Mouse (Mus musculus) heart, embryonic 12.5 days (tissue): ENCODE data around the gene Banp. TPM values are rescaled to one million over a fixed set of nuclear protein-coding genes. Genes with fewer than 3 reads are reported as not detected.

Experiments
- ATAC-seq: fragments of 200-750 bp; cut with Nextera tagmentation; 2 replicates; pipeline ENCODE4 v1.8.0; 2017; ENCODE audit warnings: moderate TSS enrichment, moderate library complexity; ENCODE audit not compliant: insufficient number of reproducible peaks, low FRiP score
- H3K27ac ChIP-seq: fragments of 300-500 bp; sonication (generic); 2 replicates; pipeline ENCODE4 v1.5.1; 2016; ENCODE audit warnings: mild to moderate bottlenecking, moderate library complexity; ENCODE audit not compliant: poor library complexity, severe bottlenecking
- H3K27me3 ChIP-seq: fragments of 300-500 bp; sonication (generic); replicated peaks from 2 replicates; pipeline ENCODE4 v1.6.1; 2016; ENCODE audit warnings: mild to moderate bottlenecking, moderate library complexity
- H3K36me3 ChIP-seq: fragments of 300-500 bp; sonication (generic); 2 replicates; pipeline ENCODE4 v1.6.1; 2016; ENCODE audit warnings: mild to moderate bottlenecking, moderate library complexity
- H3K4me1 ChIP-seq: fragments of 300-500 bp; sonication (generic); replicated peaks from 2 replicates; pipeline ENCODE4 v1.6.1; 2016; ENCODE audit warnings: mild to moderate bottlenecking
- H3K4me2 ChIP-seq: fragments of 300-500 bp; sonication (generic); 2 replicates; pipeline ENCODE4 v1.6.1; 2016; ENCODE audit warnings: mild to moderate bottlenecking, moderate library complexity
- H3K4me3 ChIP-seq: fragments of 300-500 bp; sonication (generic); 2 replicates; pipeline ENCODE4 v1.5.1; 2016; ENCODE audit warnings: mild to moderate bottlenecking
- H3K9ac ChIP-seq: fragments of 300-500 bp; sonication (generic); 2 replicates; pipeline ENCODE4 v1.6.1; 2016; ENCODE audit warnings: mild to moderate bottlenecking, moderate library complexity
- H3K9me3 ChIP-seq: fragments of 300-500 bp; sonication (generic); replicated peaks from 2 replicates; pipeline ENCODE4 v1.6.1; 2016; ENCODE audit warnings: mild to moderate bottlenecking, moderate library complexity
- WGBS: fragments of 180-500 bp; shearing (Covaris S2); methylation state at CpG from one replicate; pipeline ENCODE4 v1.1.7; 2016; 5-methylcytosine and 5-hydroxymethylcytosine counted together
- polyA plus RNA-seq: library from polyadenylated mRNA; unstranded; fragments of >200 nt; fragmentation: Nextera tagmentation; extraction: Ambion mirVana; gene quantifications from 2 replicates; pipeline ENCODE4 v1.2.1, GENCODE M21; 2016

The Banp gene
- polyA plus RNA-seq, 1 experiment from 2014 or later, result 31.8 TPM

DNA sequence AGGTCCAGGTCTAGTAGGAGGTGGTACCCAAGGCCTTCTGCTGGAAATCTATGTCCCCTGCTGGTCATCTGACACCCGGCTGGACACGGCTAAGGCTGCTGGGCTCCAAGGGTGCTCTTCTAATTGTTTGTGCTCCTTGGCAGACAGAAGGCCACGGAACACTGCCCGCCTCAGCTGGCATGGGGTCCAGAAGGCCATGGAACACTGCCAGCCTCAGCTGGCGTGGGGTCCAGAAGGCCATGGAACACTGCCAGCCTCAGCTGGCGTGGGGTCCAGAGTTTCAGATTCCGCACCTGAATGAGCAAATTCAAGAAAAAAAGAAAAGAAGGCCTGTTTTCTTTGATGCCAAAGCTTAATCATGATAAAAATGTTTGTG, 32.0 kb downstream of the Banp start:
- Histone ChIP-seq H3K27me3 (no peaks in the 10 kb centered on the region), H3K9me3 (no peaks in the 10 kb centered on the region; the same call in 1 of the 2 replicates), H3K9ac (no peak overlapping the region), H3K4me1 (peaks cover 9% of the 10 kb centered on the region), H3K4me2 (no peak overlapping the region), H3K4me3 (no peak overlapping the region), H3K36me3 (peaks cover 80% of the 10 kb centered on the region), H3K27ac (no peak overlapping the region)
- ATAC-seq, result no peak
- 90% methylated on average over 7 of the region's 7 CpGs for WGBS

DNA sequence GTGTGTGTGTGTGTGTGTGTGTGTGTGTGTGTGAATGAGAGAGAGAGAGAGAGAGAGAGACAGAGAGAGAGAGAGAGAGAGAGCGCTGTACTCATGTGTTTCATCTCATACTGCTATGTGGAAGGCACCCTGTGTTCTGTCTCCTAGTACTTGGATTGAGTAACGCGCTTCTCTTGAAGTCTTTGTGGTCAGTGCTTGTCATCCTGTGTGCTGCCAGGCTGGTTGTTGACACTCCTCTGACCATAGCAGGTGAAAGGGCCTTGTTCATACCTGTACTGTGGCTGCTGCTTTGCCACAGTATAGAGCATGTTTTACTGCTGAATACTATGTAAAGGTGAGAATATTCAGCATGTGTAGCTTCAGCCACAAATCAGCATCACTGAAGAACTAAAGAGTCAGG, 36.1 kb downstream of the Banp start:
- Histone ChIP-seq H3K9me3 (no peaks in the 10 kb centered on the region; the same call in 1 of the 2 replicates), H3K4me3 (no peak overlapping the region), H3K4me1 (peaks cover 6% of the 10 kb centered on the region), H3K4me2 (no peak overlapping the region), H3K27me3 (no peaks in the 10 kb centered on the region), H3K9ac (no peak overlapping the region), H3K27ac (no peak overlapping the region), H3K36me3 (peaks cover 92% of the 10 kb centered on the region)
- ATAC-seq, result no peak
- WGBS, result 96% methylated on average over 3 of the region's 3 CpGs

DNA sequence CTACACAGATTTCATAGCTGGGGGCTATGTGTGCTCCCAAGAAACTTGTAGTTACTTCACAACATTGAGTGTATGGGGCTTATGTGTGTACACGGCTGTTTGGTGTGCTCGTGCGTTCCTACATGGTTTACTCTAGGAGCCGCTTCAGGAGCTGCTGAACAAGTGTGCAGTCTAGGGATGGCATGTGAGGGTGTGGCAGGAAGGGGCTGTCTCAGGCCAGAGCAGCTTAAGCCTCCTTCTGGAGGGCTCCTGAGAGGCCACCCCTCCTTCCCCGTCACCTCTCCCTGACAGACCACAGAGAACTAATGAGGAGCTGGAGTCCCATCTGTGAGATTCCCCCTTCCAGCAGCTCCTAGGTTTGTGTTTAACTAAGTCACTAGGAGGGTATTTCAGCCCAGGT, 38.3 kb downstream of the Banp start:
- no peaks in the 10 kb centered on the region; the same call in 1 of the 2 replicates for H3K9me3 ChIP-seq
- H3K27ac ChIP-seq, result no peak overlapping the region
- H3K36me3 ChIP-seq, result peaks cover 92% of the 10 kb centered on the region
- no peak overlapping the region for H3K9ac ChIP-seq
- H3K4me1 ChIP-seq, result no peaks in the 10 kb centered on the region; the same call in 1 of the 2 replicates
- H3K27me3 ChIP-seq, result no peaks in the 10 kb centered on the region
- H3K4me3 ChIP-seq, result no peak overlapping the region
- no peak overlapping the region for H3K4me2 ChIP-seq
- 92% methylated on average over 5 of the region's 5 CpGs for WGBS
- ATAC-seq, result no peak

DNA sequence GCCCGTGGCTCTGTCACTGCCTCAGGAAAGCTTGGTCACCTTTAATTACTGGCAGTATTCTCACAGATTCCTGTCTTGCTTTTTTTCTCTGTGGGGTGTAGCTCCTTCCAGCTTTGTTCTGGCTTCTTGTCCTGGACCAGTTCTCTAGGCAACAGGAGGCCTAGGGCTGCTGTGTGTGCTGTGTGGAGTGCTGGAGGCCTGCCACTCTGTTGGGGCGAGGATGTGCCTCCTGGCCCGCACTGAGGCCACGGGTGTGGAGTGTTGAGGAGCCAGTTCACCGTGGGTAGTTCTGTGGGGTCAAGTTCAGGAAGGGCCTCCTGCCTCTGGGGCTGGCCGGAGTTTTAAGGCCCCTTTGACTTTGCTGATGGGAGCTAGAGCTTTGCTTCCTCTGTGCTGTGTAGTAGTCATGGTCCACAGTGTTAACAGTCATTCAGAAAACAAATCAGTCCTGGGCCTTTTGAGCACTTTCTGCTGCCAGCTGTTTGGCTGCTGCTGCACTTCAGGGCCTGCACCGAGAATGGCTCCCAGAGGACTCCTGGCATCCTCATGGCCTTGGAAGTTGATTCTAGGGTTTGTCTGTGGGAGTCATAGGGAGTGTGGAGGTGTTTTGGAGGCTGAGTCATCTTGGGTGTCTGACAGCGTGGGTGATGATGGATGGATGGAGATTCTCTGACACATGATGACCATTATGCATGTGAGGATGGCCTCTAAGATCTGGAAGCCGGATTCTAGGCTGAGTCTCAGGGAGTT, 41.1 kb downstream of the Banp start:
- H3K4me1 ChIP-seq, result peaks cover 12% of the 10 kb centered on the region
- H3K27ac ChIP-seq, result no peak overlapping the region
- WGBS, result 78% methylated on average over 9 of the region's 9 CpGs
- no peak overlapping the region for H3K4me3 ChIP-seq
- no peaks in the 10 kb centered on the region for H3K27me3 ChIP-seq
- H3K9me3 ChIP-seq, result no peaks in the 10 kb centered on the region; the same call in 1 of the 2 replicates
- no peak for ATAC-seq
- H3K9ac ChIP-seq, result no peak overlapping the region
- H3K4me2 ChIP-seq, result no peak overlapping the region
- H3K36me3 ChIP-seq, result peaks cover 89% of the 10 kb centered on the region

DNA sequence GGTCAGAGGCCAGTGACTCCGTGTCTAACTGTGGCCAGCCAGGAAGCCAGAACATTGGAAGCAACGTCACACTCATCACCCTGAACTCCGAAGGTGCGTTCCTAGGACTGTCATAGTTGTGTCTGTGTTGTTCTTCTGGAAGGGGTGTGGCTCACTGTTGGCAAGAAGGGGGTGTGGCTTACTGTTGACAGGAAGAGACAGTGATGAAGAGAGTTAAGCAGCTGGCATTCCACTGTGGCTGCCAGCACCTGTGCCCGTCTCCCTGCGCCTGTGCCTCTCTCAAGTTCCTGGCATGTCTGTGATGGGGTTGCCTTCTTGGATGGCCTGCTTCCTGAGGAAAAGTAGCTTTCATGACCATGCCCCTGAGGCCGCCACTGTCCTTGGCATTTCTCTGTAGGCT, 42.1 kb downstream of the Banp start:
- ATAC-seq, result no peak; the same call in 1 of the 2 replicates
- H3K9me3 ChIP-seq, result no peaks in the 10 kb centered on the region
- H3K27me3 ChIP-seq, result no peaks in the 10 kb centered on the region
- H3K4me3 ChIP-seq, result no peak overlapping the region
- peaks cover 12% of the 10 kb centered on the region for H3K4me1 ChIP-seq
- H3K4me2 ChIP-seq, result no peak overlapping the region
- H3K36me3 ChIP-seq, result peaks cover 81% of the 10 kb centered on the region
- WGBS, result 85% methylated on average over 7 of the region's 7 CpGs
- no peak overlapping the region for H3K27ac ChIP-seq
- no peak overlapping the region for H3K9ac ChIP-seq

DNA sequence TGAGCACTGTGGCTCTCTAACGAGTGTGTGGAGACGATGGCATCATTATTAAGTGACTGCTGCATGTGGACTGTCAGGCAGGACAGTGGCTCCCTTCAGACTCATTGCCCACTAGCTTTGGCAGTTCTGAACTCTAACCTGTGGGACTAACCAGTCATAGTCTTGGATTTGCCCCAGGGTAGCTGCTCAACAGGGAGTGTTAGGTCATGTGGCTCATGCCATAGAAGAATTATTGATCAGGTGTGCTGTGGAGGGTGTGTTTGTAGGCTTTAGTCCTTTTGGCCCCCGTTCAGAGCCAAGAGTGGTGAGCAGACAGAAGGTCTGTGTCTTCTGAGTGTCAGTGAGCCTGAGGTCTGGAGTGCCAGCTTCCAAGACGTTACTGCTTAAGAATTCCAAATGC, 43.4 kb downstream of the Banp start:
- Histone ChIP-seq H3K4me1 (peaks cover 12% of the 10 kb centered on the region), H3K27ac (no peak overlapping the region), H3K36me3 (peaks cover 81% of the 10 kb centered on the region), H3K9me3 (no peaks in the 10 kb centered on the region), H3K27me3 (no peaks in the 10 kb centered on the region), H3K4me2 (no peak overlapping the region), H3K4me3 (no peak overlapping the region), H3K9ac (no peak overlapping the region)
- ATAC-seq, result no peak
- WGBS, result 85% methylated on average over 4 of the region's 4 CpGs

DNA sequence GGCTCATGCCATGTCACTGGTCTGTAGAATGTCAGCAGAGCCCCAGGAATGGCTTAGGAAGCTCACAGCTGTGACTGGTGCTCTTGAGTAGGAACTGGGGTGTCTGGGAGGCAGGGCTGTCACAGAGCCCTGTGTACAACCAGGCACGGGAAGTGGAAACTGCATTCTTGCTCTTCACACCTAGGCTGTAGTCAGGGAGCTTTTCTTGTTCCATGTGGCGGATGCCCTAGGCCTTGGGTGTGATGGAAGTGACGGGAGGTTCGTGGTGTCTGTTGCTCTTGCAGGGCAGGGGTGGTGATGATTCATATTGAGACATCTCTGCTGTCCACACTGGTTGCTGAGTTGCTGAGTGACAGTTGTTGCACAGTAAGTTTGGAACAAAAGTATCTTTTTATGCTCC, 45.6 kb downstream of the Banp start:
- 42% methylated on average over 4 of the region's 4 CpGs for WGBS
- H3K27ac ChIP-seq, result peak overlapping the region; percentile 34; the same call in 1 of the 2 replicates
- H3K9me3 ChIP-seq, result no peaks in the 10 kb centered on the region
- peaks cover 12% of the 10 kb centered on the region for H3K4me1 ChIP-seq
- no peak for ATAC-seq
- H3K9ac ChIP-seq, result no peak overlapping the region
- peaks cover 81% of the 10 kb centered on the region for H3K36me3 ChIP-seq
- no peaks in the 10 kb centered on the region for H3K27me3 ChIP-seq
- no peak overlapping the region for H3K4me3 ChIP-seq
- no peak overlapping the region for H3K4me2 ChIP-seq

DNA sequence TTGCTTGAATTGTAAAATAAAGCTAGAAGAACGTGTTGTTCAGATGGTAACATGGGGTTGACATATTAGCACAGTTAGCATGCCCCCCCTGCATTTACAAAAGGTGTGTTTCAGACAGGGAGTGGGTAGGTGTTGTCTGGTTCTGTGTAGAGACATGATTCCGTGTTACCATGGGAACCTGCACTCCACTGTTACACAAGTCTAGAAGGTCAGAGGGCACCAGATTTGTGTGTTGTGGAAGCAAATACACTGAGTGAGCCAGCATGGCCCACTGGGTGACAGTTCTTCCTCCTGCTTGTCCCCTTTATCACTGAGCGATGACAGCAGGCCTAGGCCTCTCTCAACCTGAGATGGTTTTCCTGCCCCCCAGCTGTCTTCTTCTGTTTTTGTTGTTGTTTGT, 46.3 kb downstream of the Banp start:
- no peak for ATAC-seq
- no peaks in the 10 kb centered on the region for H3K27me3 ChIP-seq
- H3K9ac ChIP-seq, result no peak overlapping the region
- H3K27ac ChIP-seq, result no peak overlapping the region
- no peaks in the 10 kb centered on the region for H3K9me3 ChIP-seq
- peaks cover 81% of the 10 kb centered on the region for H3K36me3 ChIP-seq
- no peak overlapping the region for H3K4me2 ChIP-seq
- WGBS, result 84% methylated on average over 3 of the region's 3 CpGs
- H3K4me1 ChIP-seq, result peaks cover 12% of the 10 kb centered on the region; the same call in 1 of the 2 replicates
- no peak overlapping the region for H3K4me3 ChIP-seq

DNA sequence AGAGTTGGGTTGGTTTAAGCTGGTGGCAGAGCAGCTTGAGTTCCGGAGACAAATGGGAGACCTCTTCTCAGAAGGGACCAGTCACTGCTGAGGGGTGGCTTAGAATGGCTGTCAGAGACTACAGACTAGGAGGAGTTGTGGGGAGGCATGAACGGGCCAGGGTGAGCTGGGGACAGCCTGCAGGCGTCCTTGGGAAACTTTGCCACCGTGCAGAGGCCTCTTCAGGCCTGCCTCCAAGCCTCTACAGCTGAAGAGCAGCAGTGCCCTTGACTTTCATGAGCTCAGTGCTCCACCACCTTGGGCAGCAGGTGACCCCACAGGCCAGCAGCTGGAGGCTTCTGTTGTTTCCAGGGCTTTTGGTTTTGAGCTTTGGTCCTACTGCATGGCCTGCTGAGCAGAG, 49.1 kb downstream of the Banp start:
- WGBS, result 84% methylated on average over 4 of the region's 4 CpGs

DNA sequence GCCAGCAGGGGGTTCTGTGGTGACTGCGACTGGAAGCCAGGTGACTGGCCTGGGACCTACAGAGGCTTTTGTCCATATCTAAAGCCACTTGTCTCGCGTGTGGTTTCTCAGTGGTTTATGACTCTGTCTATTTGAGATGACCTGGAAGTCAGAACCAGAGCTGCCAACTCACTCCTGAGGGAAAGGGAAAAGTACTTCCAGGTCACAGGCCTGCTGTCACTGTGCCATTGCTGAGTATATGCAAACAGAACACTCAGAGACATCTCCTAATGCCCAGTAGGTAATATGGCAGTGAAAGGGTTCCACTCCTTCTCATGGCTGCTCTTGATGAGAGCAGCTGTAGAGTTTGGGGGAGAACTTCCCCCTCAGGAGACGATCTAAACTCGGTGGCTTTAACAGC, 49.7 kb downstream of the Banp start:
- Histone ChIP-seq H3K27me3 (no peaks in the 10 kb centered on the region), H3K4me2 (no peak overlapping the region), H3K36me3 (peaks cover 88% of the 10 kb centered on the region), H3K27ac (no peak overlapping the region), H3K4me1 (peaks cover 12% of the 10 kb centered on the region), H3K9me3 (no peaks in the 10 kb centered on the region), H3K9ac (no peak overlapping the region), H3K4me3 (no peak overlapping the region)
- no peak for ATAC-seq
- WGBS, result 87% methylated on average over 5 of the region's 5 CpGs

More for the DNA sequence above, 49.1 kb downstream of the Banp start:
- no peak for ATAC-seq
- peaks cover 85% of the 10 kb centered on the region for H3K36me3 ChIP-seq
- no peak overlapping the region for H3K9ac ChIP-seq
- no peak overlapping the region for H3K27ac ChIP-seq
- H3K4me3 ChIP-seq, result no peak overlapping the region
- H3K9me3 ChIP-seq, result no peaks in the 10 kb centered on the region
- H3K27me3 ChIP-seq, result no peaks in the 10 kb centered on the region
- H3K4me2 ChIP-seq, result no peak overlapping the region
- peaks cover 12% of the 10 kb centered on the region for H3K4me1 ChIP-seq

DNA sequence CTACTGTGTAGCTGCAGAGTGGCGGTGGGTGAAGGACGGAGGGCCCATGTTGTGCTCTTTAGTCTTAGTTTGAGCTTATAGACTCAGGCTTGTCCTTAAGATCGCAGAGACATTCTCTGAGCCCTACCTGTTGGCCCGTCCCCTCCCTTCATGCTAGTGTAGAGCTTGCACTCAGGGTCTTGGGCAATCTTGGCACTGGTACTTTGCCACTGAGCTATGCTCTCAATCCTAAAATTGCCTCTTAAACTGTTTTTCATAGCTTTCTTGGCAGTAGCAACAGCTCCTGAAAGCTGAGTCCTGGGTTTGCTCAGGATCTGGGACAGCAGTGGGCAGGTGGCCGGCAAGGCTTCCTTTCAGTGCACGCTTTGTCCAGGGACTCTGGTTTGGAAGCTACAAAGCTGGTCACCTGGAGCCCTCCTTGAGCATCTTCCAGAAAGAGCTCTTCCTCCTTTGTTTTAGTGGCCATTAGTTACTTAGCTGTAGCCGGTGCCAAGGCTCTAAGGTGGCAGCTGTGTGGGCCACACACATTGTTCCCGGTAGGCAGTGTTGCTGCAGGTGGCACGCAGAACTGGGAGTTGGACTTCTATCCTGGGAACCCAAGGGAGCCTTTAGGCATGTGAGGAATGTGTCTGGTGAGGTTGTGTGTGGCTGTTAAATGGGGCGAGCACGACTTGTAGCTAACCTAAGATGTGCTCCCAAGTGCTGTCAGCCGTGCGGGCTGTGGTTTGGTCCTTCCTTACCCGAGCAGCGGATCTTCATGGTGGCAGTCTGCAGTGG, 52.0 kb downstream of the Banp start:
- Histone ChIP-seq H3K4me3 (no peak overlapping the region), H3K4me2 (no peak overlapping the region), H3K27ac (no peak overlapping the region), H3K9ac (no peak overlapping the region), H3K27me3 (no peaks in the 10 kb centered on the region), H3K36me3 (peaks cover 89% of the 10 kb centered on the region), H3K9me3 (no peaks in the 10 kb centered on the region), H3K4me1 (no peaks in the 10 kb centered on the region; the same call in 1 of the 2 replicates)
- WGBS, result 74% methylated on average over 15 of the region's 15 CpGs
- no peak for ATAC-seq
